In genomic region chr15:88472351-88473100, GRCm38 (mm10) we compare ENCODE assay signal across 32 mouse cellular contexts.
"Had no signal": no experiment of that assay in that cellular context is flagged by ENCODE, and none has a peak within 500 bp of the region (broad histone marks: within the 10 kb centered on the region; RNA-seq: fewer than 3 reads in every experiment).

No protein-coding gene starts in this region.

- H3K27me3 ChIP-seq: limb, embryonic 12.5 days; limb, embryonic 13.5 days; limb, embryonic 15.5 days; liver, embryonic 12.5 days; liver, embryonic 13.5 days; liver, embryonic 15.5 days; lung, embryonic 15.5 days; megakaryocyte, embryonic 14.5 days; midbrain, embryonic 15.5 days; neural tube, embryonic 12.5 days; neural tube, embryonic 13.5 days had no signal

- H3K4me3 ChIP-seq: limb, embryonic 10.5 days; limb, embryonic 12.5 days; limb, embryonic 13.5 days; limb, embryonic 15.5 days; liver, embryonic 12.5 days; liver, embryonic 13.5 days; liver, embryonic 15.5 days; lung, embryonic 15.5 days; megakaryocyte, embryonic 14.5 days; midbrain, embryonic 10.5 days; midbrain, embryonic 12.5 days; midbrain, embryonic 13.5 days; midbrain, embryonic 15.5 days; myocyte; neural tube, embryonic 12.5 days; neural tube, embryonic 13.5 days had no signal

- H3K4me2 ChIP-seq: limb, embryonic 12.5 days; limb, embryonic 13.5 days; limb, embryonic 15.5 days; liver, embryonic 11.5 days; liver, embryonic 12.5 days; liver, embryonic 13.5 days; liver, embryonic 15.5 days; lung, embryonic 14.5 days; lung, embryonic 15.5 days; midbrain, embryonic 11.5 days; midbrain, embryonic 12.5 days; midbrain, embryonic 13.5 days; midbrain, embryonic 15.5 days; neural tube, embryonic 12.5 days; neural tube, embryonic 13.5 days had no signal

- H3K9ac ChIP-seq: limb, embryonic 12.5 days; limb, embryonic 13.5 days; limb, embryonic 15.5 days; liver, embryonic 12.5 days; liver, embryonic 13.5 days; liver, embryonic 14.5 days; liver, embryonic 15.5 days; liver, postnatal 0 days; lung, embryonic 14.5 days; lung, embryonic 15.5 days; midbrain, embryonic 12.5 days; midbrain, embryonic 13.5 days; midbrain, embryonic 15.5 days; neural tube, embryonic 12.5 days; neural tube, embryonic 13.5 days had no signal

- H3K36me3 ChIP-seq: limb, embryonic 10.5 days; limb, embryonic 12.5 days; limb, embryonic 13.5 days; limb, embryonic 15.5 days; liver, embryonic 12.5 days; liver, embryonic 13.5 days; liver, embryonic 15.5 days; lung, embryonic 15.5 days; midbrain, embryonic 10.5 days; midbrain, embryonic 12.5 days; midbrain, embryonic 13.5 days; midbrain, embryonic 15.5 days; neural tube, embryonic 12.5 days; neural tube, embryonic 13.5 days had no signal

- H3K9me3 ChIP-seq: limb, embryonic 10.5 days; limb, embryonic 12.5 days; limb, embryonic 13.5 days; limb, embryonic 15.5 days; liver, embryonic 12.5 days; liver, embryonic 13.5 days; liver, embryonic 15.5 days; lung, embryonic 15.5 days; megakaryocyte, embryonic 14.5 days; midbrain, embryonic 10.5 days; midbrain, embryonic 12.5 days; midbrain, embryonic 13.5 days; midbrain, embryonic 15.5 days; neural tube, embryonic 12.5 days; neural tube, embryonic 13.5 days had no signal

- DNase-seq: left cerebral cortex, postnatal 4 days; liver; liver, embryonic 13.5 days; liver, postnatal 0 days; lung, adult 18-20 months; lung, adult 2 months; lung, embryonic 14.5 days; lung, postnatal 10 days; lung, postnatal 14 days; lung, postnatal 36 days; lung, postnatal 4 days had no signal

- H3K4me1 ChIP-seq: limb, embryonic 10.5 days; limb, embryonic 13.5 days; limb, embryonic 15.5 days; liver, embryonic 12.5 days; liver, embryonic 13.5 days; liver, embryonic 15.5 days; lung, embryonic 15.5 days; megakaryocyte, embryonic 14.5 days had no signal

- ATAC-seq: liver, embryonic 12.5 days; liver, postnatal 0 days; lung, postnatal 0 days; midbrain, embryonic 13.5 days; midbrain, embryonic 15.5 days; midbrain, embryonic 16.5 days had no signal

- H3K27ac ChIP-seq: limb, embryonic 10.5 days; limb, embryonic 12.5 days; limb, embryonic 13.5 days; limb, embryonic 15.5 days; liver, embryonic 12.5 days; liver, embryonic 13.5 days; liver, embryonic 14.5 days; liver, embryonic 15.5 days; lung, embryonic 15.5 days; macrophage; midbrain, embryonic 10.5 days; midbrain, embryonic 12.5 days; midbrain, embryonic 13.5 days; midbrain, embryonic 15.5 days; neural tube, embryonic 12.5 days; neural tube, embryonic 13.5 days had no signal
